Mouse (Mus musculus) embryonic facial prominence, embryonic 13.5 days (tissue): Measurements from ENCODE around the gene Gtsf2. TPM values are rescaled to one million over a fixed set of nuclear protein-coding genes. Genes with fewer than 3 reads are reported as not detected.

Experiments
- polyA plus RNA-seq: library from polyadenylated mRNA; unstranded; fragments of >200 nt; fragmentation: Nextera tagmentation; extraction: Ambion mirVana; gene quantifications from 2 replicates; pipeline ENCODE4 v1.2.1, GENCODE M21; 2015

Gtsf2 gene
- polyA plus RNA-seq, 1 experiment from 2014 or later: not detected

Other genes with a start within 250 kb of the Gtsf2 start
- 137 and 142 TPM in 2 replicates for gene Cbx5, start 208.7 kb downstream of the Gtsf2 start, polyA plus RNA-seq
- gene Hnrnpa1, start 208.0 kb downstream of the Gtsf2 start, polyA plus RNA-seq: 1,090 and 1,133 TPM in 2 replicates
- gene Nfe2, start 190.1 kb downstream of the Gtsf2 start, polyA plus RNA-seq: 2.4 and 2.9 TPM in 2 replicates
- gene Copz1, start 175.8 kb downstream of the Gtsf2 start, polyA plus RNA-seq: 254 and 287 TPM in 2 replicates
- gene Gpr84, start 137.9 kb downstream of the Gtsf2 start, polyA plus RNA-seq: 0.54 and 0.62 TPM in 2 replicates
- gene Zfp385a, start 108.4 kb downstream of the Gtsf2 start, polyA plus RNA-seq: 10.9 and 12.2 TPM in 2 replicates
- 41.2 and 41.5 TPM in 2 replicates for gene Itga5, start 81.7 kb downstream of the Gtsf2 start, polyA plus RNA-seq
- gene Gtsf1, start 18.0 kb downstream of the Gtsf2 start, polyA plus RNA-seq: not detected in 2 replicates
- gene Nckap1l, start 5.3 kb upstream of the Gtsf2 start, polyA plus RNA-seq: 2.4 and 2.8 TPM in 2 replicates
- 7.1 and 8.8 TPM in 2 replicates for gene Pde1b, start 54.6 kb upstream of the Gtsf2 start, polyA plus RNA-seq
- 12.6 and 16.9 TPM in 2 replicates for gene Ppp1r1a, start 89.5 kb upstream of the Gtsf2 start, polyA plus RNA-seq
- gene Glycam1, start 116.6 kb upstream of the Gtsf2 start, polyA plus RNA-seq: not detected in 2 replicates